Mouse (Mus musculus): ENCODE measurements around the gene Rhox3a2. TPM values are rescaled to one million over a fixed set of nuclear protein-coding genes. Genes with fewer than 3 reads are reported as not detected.
"Not testable (repeated sequence)": the region's sequence is repeated elsewhere in the genome, so short reads cannot be mapped to it uniquely, and the experiment has no call there.

Rhox3a2 gene
- polyA plus RNA-seq (2011; ENCODE audit: insufficient read length, low read depth, missing spikeins): not detected in 2 replicates

DNA sequence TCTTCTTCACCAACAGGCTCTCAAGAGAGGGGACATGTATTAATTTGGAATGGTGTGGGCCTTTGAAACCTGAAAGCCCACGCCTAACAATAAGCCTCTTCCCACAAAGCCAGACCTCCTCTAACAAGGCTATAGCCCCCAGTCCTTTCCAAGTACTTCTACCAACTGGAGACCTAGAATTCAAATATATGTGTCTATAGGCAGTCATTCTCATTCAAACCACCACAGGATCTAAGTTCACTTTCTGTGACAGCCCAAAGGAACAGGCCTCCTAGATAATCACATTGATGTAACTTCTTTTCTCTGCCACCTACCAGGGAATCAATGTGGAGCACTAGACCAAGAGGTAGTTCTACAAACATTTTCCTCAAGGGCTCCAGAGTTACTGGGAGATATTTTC is at the start of gene Rhox3a2:
Gene Rhox3a2 (plus strand): TSS at position 301 of the 400 bp plus-strand sequence.
- H3K27ac ChIP-seq (ENCODE audit: insufficient read depth, low read length); H3K4me1 ChIP-seq (ENCODE audit: control insufficient read depth, insufficient read depth, low read length); H3K4me3 ChIP-seq (ENCODE audit: insufficient read depth, low read length): not testable (repeated sequence)

DNA sequence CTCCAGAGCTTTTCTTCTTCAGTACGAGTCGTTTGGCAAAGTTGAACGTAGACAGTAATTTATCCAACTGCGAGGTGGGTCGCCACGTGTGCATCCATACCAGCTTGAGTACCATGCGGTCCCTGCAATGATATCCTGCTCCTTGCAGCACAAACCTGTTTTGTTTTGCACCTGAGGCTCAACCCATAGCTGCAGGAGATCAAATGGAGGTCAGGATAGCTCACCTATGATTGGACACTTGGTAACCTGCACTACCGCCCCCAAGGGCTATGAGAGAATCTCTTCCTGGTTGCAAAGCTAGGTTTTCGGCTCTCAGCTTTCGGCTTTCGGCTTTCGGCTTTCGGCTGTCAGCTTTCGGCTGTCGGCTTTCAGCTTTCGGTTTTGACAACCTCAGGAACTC is 10.7 kb downstream of the Rhox3a2 start, which contains the start of gene Rhox4a2:
Gene Rhox4a2 (plus strand): TSS at position 301 of the 400 bp plus-strand sequence.
- not testable (repeated sequence) for H3K4me1 ChIP-seq (ENCODE audit: control insufficient read depth, insufficient read depth, low read length)

DNA sequence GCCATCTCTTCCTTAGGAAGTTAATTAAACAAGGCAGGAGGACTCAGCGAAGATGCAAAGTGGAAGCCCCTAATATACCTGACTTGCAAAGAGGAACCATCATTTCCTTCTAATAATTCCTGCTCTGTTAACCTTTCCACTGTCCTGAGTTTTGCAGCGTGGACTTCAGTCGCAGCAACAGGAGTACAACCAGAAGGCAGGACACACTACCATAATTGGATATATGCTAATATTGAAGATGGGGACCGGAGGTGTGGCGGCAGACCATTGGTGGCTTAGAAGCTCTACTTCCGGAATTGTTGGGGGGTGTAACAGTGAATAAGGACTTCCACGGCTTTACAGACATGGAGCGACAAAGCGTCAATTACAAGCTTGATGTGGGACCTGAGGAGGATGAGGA is 31.9 kb downstream of the Rhox3a2 start, which contains the start of gene Rhox2b:
Gene Rhox2b (plus strand): TSS at position 301 of the 400 bp plus-strand sequence.
- H3K27ac ChIP-seq (ENCODE audit: insufficient read depth, low read length); H3K4me1 ChIP-seq (ENCODE audit: control insufficient read depth, insufficient read depth, low read length); H3K4me3 ChIP-seq (ENCODE audit: insufficient read depth, low read length): not testable (repeated sequence)

More for the DNA sequence above, 10.7 kb downstream of the Rhox3a2 start, which contains the start of gene Rhox4a2:
- H3K27ac ChIP-seq (ENCODE audit: insufficient read depth, low read length); H3K4me3 ChIP-seq (ENCODE audit: insufficient read depth, low read length): not testable (repeated sequence)

DNA sequence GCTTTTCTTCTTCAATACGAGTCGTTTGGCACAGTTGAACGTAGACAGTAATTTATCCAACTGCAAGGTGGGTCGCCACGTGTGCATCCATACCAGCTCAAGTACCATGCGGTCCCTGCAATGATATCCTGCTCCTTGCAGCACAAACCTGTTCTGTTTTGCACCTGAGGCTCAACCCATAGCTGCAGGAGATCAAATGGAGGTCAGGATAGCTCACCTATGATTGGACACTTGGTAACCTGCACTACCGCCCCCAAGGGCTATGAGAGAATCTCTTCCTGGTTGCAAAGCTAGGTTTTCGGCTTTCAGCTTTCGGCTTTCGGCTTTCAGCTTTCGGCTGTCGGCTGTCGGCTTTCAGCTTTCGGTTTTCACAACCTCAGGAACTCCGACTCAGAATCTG is 52.4 kb downstream of the Rhox3a2 start, which contains the start of gene Rhox4b:
Gene Rhox4b (plus strand): TSS at position 301 of the 400 bp plus-strand sequence.
- H3K27ac ChIP-seq (ENCODE audit: insufficient read depth, low read length); H3K4me3 ChIP-seq (ENCODE audit: insufficient read depth, low read length); H3K4me1 ChIP-seq (ENCODE audit: control insufficient read depth, insufficient read depth, low read length): not testable (repeated sequence)

Other genes with a start within 250 kb of the Rhox3a2 start
- not detected in 2 replicates for gene Akap14, start 211.2 kb upstream of the Rhox3a2 start, polyA plus RNA-seq (2011; ENCODE audit: insufficient read length, low read depth, missing spikeins)
- gene Ndufa1, start 188.9 kb upstream of the Rhox3a2 start, polyA plus RNA-seq (2011; ENCODE audit: insufficient read length, low read depth, missing spikeins): 118 and 124 TPM in 2 replicates
- gene Rnf113a1, start 188.8 kb upstream of the Rhox3a2 start, polyA plus RNA-seq (2011; ENCODE audit: insufficient read length, low read depth, missing spikeins): 3.1 and 4.1 TPM in 2 replicates
- gene Gm9, start 169.0 kb upstream of the Rhox3a2 start, polyA plus RNA-seq (2011; ENCODE audit: insufficient read length, low read depth, missing spikeins): not detected in 2 replicates
- not detected in 2 replicates for gene Rhox1, start 157.8 kb upstream of the Rhox3a2 start, polyA plus RNA-seq (2011; ENCODE audit: insufficient read length, low read depth, missing spikeins)
- gene Rhox2a, start 135.1 kb upstream of the Rhox3a2 start, polyA plus RNA-seq (2011; ENCODE audit: insufficient read length, low read depth, missing spikeins): not detected in 2 replicates
- not detected in 2 replicates for gene Rhox3a, start 130.1 kb upstream of the Rhox3a2 start, polyA plus RNA-seq (2011; ENCODE audit: insufficient read length, low read depth, missing spikeins)
- gene Rhox4a, start 114.7 kb upstream of the Rhox3a2 start, polyA plus RNA-seq (2011; ENCODE audit: insufficient read length, low read depth, missing spikeins): not detected in 2 replicates
- not detected in 2 replicates for gene Rhox4a2, start 10.8 kb downstream of the Rhox3a2 start, polyA plus RNA-seq (2011; ENCODE audit: insufficient read length, low read depth, missing spikeins)
- gene Rhox2b, start 32.0 kb downstream of the Rhox3a2 start, polyA plus RNA-seq (2011; ENCODE audit: insufficient read length, low read depth, missing spikeins): not detected in 2 replicates
- not detected in 2 replicates for gene Rhox4b, start 52.5 kb downstream of the Rhox3a2 start, polyA plus RNA-seq (2011; ENCODE audit: insufficient read length, low read depth, missing spikeins)
- not detected in 2 replicates for gene Rhox2c, start 73.7 kb downstream of the Rhox3a2 start, polyA plus RNA-seq (2011; ENCODE audit: insufficient read length, low read depth, missing spikeins)
- not detected in 2 replicates for gene Rhox3c, start 78.6 kb downstream of the Rhox3a2 start, polyA plus RNA-seq (2011; ENCODE audit: insufficient read length, low read depth, missing spikeins)
- gene Rhox4c, start 100.3 kb downstream of the Rhox3a2 start, polyA plus RNA-seq (2011; ENCODE audit: insufficient read length, low read depth, missing spikeins): not detected in 2 replicates
- gene Rhox2d, start 113.4 kb downstream of the Rhox3a2 start, polyA plus RNA-seq (2011; ENCODE audit: insufficient read length, low read depth, missing spikeins): not detected in 2 replicates
- not detected in 2 replicates for gene Rhox4d, start 134.3 kb downstream of the Rhox3a2 start, polyA plus RNA-seq (2011; ENCODE audit: insufficient read length, low read depth, missing spikeins)
- gene Rhox2e, start 150.4 kb downstream of the Rhox3a2 start, polyA plus RNA-seq (2011; ENCODE audit: insufficient read length, low read depth, missing spikeins): not detected in 2 replicates
- not detected in 2 replicates for gene Rhox3e, start 162.0 kb downstream of the Rhox3a2 start, polyA plus RNA-seq (2011; ENCODE audit: insufficient read length, low read depth, missing spikeins)
- gene Rhox4e, start 177.4 kb downstream of the Rhox3a2 start, polyA plus RNA-seq (2011; ENCODE audit: insufficient read length, low read depth, missing spikeins): not detected in 2 replicates
- gene Rhox2f, start 191.4 kb downstream of the Rhox3a2 start, polyA plus RNA-seq (2011; ENCODE audit: insufficient read length, low read depth, missing spikeins): not detected in 2 replicates
- not detected in 2 replicates for gene Rhox3f, start 201.0 kb downstream of the Rhox3a2 start, polyA plus RNA-seq (2011; ENCODE audit: insufficient read length, low read depth, missing spikeins)
- not detected in 2 replicates for gene Rhox4f, start 227.7 kb downstream of the Rhox3a2 start, polyA plus RNA-seq (2011; ENCODE audit: insufficient read length, low read depth, missing spikeins)
- not detected in 2 replicates for gene Rhox3g, start 248.6 kb downstream of the Rhox3a2 start, polyA plus RNA-seq (2011; ENCODE audit: insufficient read length, low read depth, missing spikeins)